Mouse (Mus musculus): ENCODE results near the gene Epb41l4b.

DNA sequence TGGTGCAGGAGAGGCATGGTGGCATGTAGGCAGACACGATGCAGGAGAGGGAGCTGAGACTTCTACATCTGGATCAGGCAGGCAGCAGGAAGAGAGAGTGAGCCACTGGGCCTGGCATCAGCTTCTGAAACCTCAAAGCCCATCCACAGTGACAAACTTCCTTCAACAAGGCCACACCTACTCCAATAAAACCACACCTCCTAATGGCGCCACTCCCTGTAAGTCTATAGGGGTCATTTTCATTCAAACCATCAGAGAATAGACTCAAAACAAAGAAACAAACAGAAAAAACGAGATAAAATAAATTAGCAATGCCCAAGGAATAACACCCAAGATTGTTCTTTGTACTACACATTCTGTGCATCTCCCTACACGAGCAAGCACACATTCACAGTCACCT lies 35.6 kb upstream of the Epb41l4b start:
- no peak for TF ChIP-seq CTCF (conservative IDR thresholded peaks at IDR 0.05 in 1 of 2, IDR thresholded peaks at IDR 0.05 in 1 of 2; ENCODE audit: low read depth in 2 of 2, low read length in 2 of 2)
- TF ChIP-seq MEF2A (IDR thresholded peaks at IDR 0.05; ENCODE audit: borderline replicate concordance, low read depth, low read length): no peak

All from CH12.LX (cell line).